Mouse (Mus musculus) lung, adult 10 weeks (tissue): ENCODE results near the gene S1pr2. TPM values are rescaled to one million over a fixed set of nuclear protein-coding genes. Genes with fewer than 3 reads are reported as not detected.

Experiments
- polyA plus RNA-seq: library from polyadenylated mRNA; stranded (reverse); fragments of 350-450 nt; fragmentation: Illumina TruSeq; extraction: RNeasy Lipid Tissue Mini Kit (QIAGEN cat#74804); gene quantifications from one replicate; pipeline ENCODE4 v1.2.3, GENCODE M21; 2014; ENCODE audit warnings: low read depth, low replicate concordance; ENCODE audit not compliant: insufficient read depth

Gene S1pr2
- 8.2 TPM for polyA plus RNA-seq

DNA sequence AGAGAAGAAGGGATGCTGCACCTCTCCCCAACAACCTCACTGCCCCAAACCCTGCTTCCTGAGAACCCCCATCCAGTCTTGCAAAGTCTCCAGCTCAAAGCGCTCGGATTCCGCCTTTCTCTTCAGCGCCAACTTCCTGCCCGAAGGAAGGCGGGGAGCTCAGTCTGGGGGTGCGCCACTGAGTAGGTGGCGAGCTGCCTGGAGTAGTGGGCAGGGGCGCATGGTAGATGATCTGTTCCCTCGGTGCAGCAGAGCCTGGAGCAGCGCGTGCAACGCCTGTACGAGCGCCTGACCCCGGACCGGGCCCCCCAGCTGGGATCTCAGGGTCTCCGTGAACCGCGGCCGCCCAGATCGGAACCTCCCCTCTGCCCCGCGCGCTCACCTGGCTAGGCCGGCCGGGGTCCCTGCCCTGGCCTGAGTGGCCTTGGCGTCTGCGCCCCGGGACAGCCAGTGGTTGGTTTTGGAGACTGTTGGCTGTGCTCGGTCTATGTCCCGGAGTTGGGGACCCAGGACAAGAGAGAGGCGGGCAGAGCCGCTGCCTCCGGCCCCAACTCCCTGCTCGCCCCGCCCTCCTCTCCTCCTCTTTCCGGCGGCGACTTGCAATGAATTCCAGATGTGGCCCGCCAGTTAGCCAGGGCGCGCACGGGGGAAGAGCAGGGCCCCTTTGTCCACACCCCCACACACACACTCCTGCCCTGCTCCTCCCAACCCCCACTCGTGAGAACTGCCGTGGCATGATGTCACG is at the start of gene S1pr2:
S1pr2 (minus strand) TSS at position 566 of the 745 bp plus-strand sequence.

DNA sequence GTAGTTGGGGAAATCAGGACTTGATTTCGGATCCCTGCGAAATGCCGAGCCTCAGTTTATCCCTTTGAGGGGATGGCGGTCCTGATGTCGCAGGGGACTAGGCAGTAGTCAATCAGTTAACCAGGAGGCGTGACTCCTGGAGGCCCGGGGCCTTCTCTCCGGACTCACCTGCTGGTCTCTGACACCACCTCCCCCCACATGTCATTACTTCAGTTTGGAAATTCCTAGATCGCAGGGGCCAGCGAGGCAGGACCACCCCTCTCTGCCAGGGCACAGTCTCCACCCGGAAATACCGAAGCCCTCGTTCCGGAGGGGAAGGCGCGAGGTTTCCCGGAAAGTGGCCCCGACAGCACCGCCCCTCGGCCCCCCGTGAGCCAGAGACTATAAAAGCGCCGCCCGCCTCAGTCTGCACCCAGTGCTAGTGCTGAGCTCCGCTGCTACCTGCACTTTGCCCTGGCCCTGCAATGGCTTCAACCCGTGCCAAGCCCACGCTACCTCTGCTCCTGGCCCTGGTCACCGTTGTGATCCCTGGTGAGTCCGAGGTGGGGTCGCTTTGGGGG is 39.1 kb upstream of the S1pr2 start, which contains the start of gene Icam1:
Icam1 (plus strand) TSS at position 415 of the 560 bp plus-strand sequence.

DNA sequence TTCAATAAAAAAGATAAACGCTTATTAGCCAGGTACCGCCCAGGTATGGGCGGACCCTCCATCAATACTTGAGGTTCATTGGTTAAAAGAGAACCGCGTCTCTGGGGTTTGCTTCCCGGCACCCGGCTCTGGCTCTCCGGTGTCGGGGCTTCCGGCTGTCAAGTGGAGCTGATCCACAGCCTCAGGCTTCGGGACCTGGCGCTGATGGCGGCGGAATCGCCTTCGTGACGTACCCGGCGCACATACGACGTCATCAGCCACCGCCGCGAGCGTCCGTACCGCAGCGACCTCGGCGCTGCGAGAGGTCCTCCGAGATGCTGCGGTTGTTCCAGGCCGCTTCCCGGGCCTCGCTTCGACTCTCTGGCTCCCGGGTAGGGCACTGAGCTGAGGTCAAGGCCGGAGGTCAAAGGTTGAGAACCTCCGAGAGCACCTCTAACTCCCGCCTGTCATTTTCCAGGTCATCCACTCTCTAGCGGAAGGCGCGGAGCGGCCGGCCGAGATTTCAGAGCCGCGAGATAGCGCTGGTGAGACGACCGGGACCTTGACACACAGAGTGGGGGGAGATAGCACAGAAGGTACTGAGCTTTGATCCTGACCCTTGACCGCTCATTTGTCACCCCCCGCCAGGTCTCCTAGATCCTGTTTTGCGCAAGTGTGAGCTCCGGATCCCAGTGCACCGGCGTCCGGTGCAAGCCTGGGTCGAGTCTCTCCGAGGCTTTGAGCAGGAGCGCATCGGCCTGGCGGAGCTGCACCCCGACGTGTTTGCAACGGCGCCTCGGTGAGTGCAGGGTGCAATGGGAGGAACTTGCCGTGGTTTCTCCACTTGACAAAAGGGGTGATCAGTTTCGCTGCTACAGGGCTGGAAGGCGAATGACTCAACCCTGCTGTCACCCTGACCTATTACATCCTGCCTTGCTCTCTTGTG is 26.3 kb upstream of the S1pr2 start, which contains the start of gene Mrpl4:
Mrpl4 (plus strand) TSS at position 112 of the 925 bp plus-strand sequence.

DNA sequence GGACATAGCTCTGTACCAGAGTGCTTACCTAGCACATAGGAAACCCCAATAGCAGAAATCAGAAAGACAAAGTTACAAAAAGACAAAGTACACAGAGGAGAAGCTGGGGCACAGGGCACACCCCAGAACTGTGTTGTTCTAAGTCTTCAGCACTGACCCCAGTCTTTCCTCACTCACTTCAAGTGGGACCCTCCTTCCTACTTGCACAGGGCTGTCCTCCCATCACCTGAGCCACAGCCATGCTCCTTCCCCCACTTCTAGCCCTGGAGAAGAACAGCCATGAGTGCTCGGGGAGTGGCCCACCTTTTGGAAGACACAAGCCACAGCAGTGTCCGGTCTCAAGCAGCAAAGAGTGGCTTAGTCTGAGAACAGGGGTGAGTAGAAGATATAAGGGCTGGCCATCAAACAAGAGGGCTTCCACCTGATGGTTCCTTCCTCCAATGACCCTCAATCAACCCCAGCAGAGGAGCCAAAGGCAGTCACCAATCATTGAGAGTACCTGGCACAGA is 17.1 kb downstream of the S1pr2 start, which contains the start of gene Dnmt1:
Dnmt1 (minus strand) TSS at position 459 of the 509 bp plus-strand sequence.

Other genes with a start within 250 kb of the S1pr2 start
- gene Olfm2, start 230.4 kb downstream of the S1pr2 start, polyA plus RNA-seq, result 4.6 TPM
- 1.3 TPM for gene Col5a3, start 161.7 kb downstream of the S1pr2 start, polyA plus RNA-seq
- not detected for gene Rdh8, start 158.3 kb downstream of the S1pr2 start, polyA plus RNA-seq
- 17.4 TPM for gene A230050P20Rik, start 108.1 kb downstream of the S1pr2 start, polyA plus RNA-seq
- 2.2 TPM for gene Angptl6, start 97.1 kb downstream of the S1pr2 start, polyA plus RNA-seq
- 15.0 TPM for gene Ppan, start 88.6 kb downstream of the S1pr2 start, polyA plus RNA-seq
- 123 TPM for gene Eif3g, start 78.2 kb downstream of the S1pr2 start, polyA plus RNA-seq
- gene Dnmt1, start 16.9 kb downstream of the S1pr2 start, polyA plus RNA-seq, result 8.6 TPM
- 54.9 TPM for gene Mrpl4, start 26.0 kb upstream of the S1pr2 start, polyA plus RNA-seq
- 159 TPM for gene Icam1, start 39.2 kb upstream of the S1pr2 start, polyA plus RNA-seq
- 1.6 TPM for gene Icam4, start 52.6 kb upstream of the S1pr2 start, polyA plus RNA-seq
- 0.12 TPM for gene Icam5, start 55.3 kb upstream of the S1pr2 start, polyA plus RNA-seq
- not detected for gene Zglp1, start 90.3 kb upstream of the S1pr2 start, polyA plus RNA-seq
- gene Gm49373, start 96.3 kb upstream of the S1pr2 start, polyA plus RNA-seq, result 0.21 TPM
- gene Fdx1l, start 96.8 kb upstream of the S1pr2 start, polyA plus RNA-seq, result 40.1 TPM
- 0.10 TPM for gene Gm38431, start 115.2 kb upstream of the S1pr2 start, polyA plus RNA-seq
- gene Raver1, start 115.2 kb upstream of the S1pr2 start, polyA plus RNA-seq, result 17.8 TPM
- 9.4 TPM for gene Tyk2, start 154.5 kb upstream of the S1pr2 start, polyA plus RNA-seq
- 99.3 TPM for gene Cdc37, start 173.2 kb upstream of the S1pr2 start, polyA plus RNA-seq
- 3.4 TPM for gene Pde4a, start 188.9 kb upstream of the S1pr2 start, polyA plus RNA-seq